ENCODE assay signal across 14 mouse cellular contexts in genomic region chr13:16030557-16031057, GRCm38 (mm10).
"Had no signal": no experiment of that assay in that cellular context is flagged by ENCODE, and none has a peak within 500 bp of the region (broad histone marks: within the 10 kb centered on the region; RNA-seq: fewer than 3 reads in every experiment).

No protein-coding gene starts in this region.

- H3K4me2 ChIP-seq: midbrain, embryonic 11.5 days; midbrain, embryonic 13.5 days; midbrain, embryonic 15.5 days; neural tube, embryonic 12.5 days had no signal

- H3K27ac ChIP-seq: midbrain, embryonic 13.5 days; midbrain, embryonic 15.5 days; neural tube, embryonic 12.5 days had no signal

- H3K9ac ChIP-seq: midbrain, embryonic 13.5 days; midbrain, embryonic 15.5 days; neural tube, embryonic 12.5 days had no signal

- H3K9me3 ChIP-seq: megakaryocyte, embryonic 14.5 days; midbrain, embryonic 13.5 days; midbrain, embryonic 15.5 days; neural tube, embryonic 12.5 days had no signal

- H3K27me3 ChIP-seq: megakaryocyte, embryonic 14.5 days; midbrain, embryonic 13.5 days; midbrain, embryonic 15.5 days; neural tube, embryonic 12.5 days had no signal

- DNase-seq: lung, adult 18-20 months; lung, postnatal 10 days; lung, postnatal 4 days; right cerebral cortex, postnatal 25 days; right cerebral cortex, postnatal 4 days; spleen, adult 18-20 months; thymus, adult 18-20 months; thymus, postnatal 14 days; thymus, postnatal 36 days had no signal

- ATAC-seq: midbrain, embryonic 13.5 days; midbrain, embryonic 15.5 days had no signal

- H3K4me1 ChIP-seq: megakaryocyte, embryonic 14.5 days; midbrain, embryonic 15.5 days had no signal

- H3K36me3 ChIP-seq: midbrain, embryonic 13.5 days; midbrain, embryonic 15.5 days; neural tube, embryonic 12.5 days had no signal

- H3K4me3 ChIP-seq: megakaryocyte, embryonic 14.5 days; midbrain, embryonic 13.5 days; midbrain, embryonic 15.5 days; neural tube, embryonic 12.5 days had no signal
